Mouse (Mus musculus) neural tube, embryonic 12.5 days (tissue): Measurements from ENCODE around the gene Ptger1. TPM values are rescaled to one million over a fixed set of nuclear protein-coding genes. Genes with fewer than 3 reads are reported as not detected.

Experiments used
- ATAC-seq: fragments of 200-750 bp; cut with Nextera tagmentation; 2 replicates; pipeline ENCODE4 v1.8.0; 2017; ENCODE audit warnings: low read depth, mild to moderate bottlenecking, moderate TSS enrichment, moderate library complexity; ENCODE audit not compliant: low FRiP score
- H3K27ac ChIP-seq: fragments of 300-500 bp; sonication (generic); 2 replicates; pipeline ENCODE4 v1.5.1; 2016
- H3K27me3 ChIP-seq: fragments of 300-500 bp; sonication (generic); replicated peaks from 2 replicates; pipeline ENCODE4 v1.6.1; 2016; ENCODE audit warnings: mild to moderate bottlenecking
- H3K36me3 ChIP-seq: fragments of 300-500 bp; sonication (generic); 2 replicates; pipeline ENCODE4 v1.6.1; 2016; ENCODE audit warnings: mild to moderate bottlenecking
- H3K4me1 ChIP-seq: fragments of 300-500 bp; sonication (generic); 2 replicates; pipeline ENCODE4 v1.6.1; 2016
- H3K4me2 ChIP-seq: fragments of 300-500 bp; sonication (generic); replicated peaks from 2 replicates; pipeline ENCODE4 v1.6.1; 2016; ENCODE audit warnings: mild to moderate bottlenecking
- H3K4me3 ChIP-seq: fragments of 300-500 bp; sonication (generic); 2 replicates; pipeline ENCODE4 v1.5.1; 2016
- H3K9ac ChIP-seq: fragments of 300-500 bp; sonication (generic); 2 replicates; pipeline ENCODE4 v1.6.1; 2016; ENCODE audit warnings: mild to moderate bottlenecking
- H3K9me3 ChIP-seq: fragments of 300-500 bp; sonication (generic); 2 replicates; pipeline ENCODE4 v1.6.1; 2016; ENCODE audit warnings: mild to moderate bottlenecking
- WGBS: fragments of 180-500 bp; shearing (Covaris S2); methylation state at CpG from one replicate; pipeline ENCODE4 v1.1.7; 2016; 5-methylcytosine and 5-hydroxymethylcytosine counted together
- polyA plus RNA-seq: library from polyadenylated mRNA; unstranded; fragments of >200 nt; fragmentation: Nextera tagmentation; extraction: Ambion mirVana; gene quantifications from 2 replicates; pipeline ENCODE4 v1.2.1, GENCODE M21; 2016

The Ptger1 gene
- polyA plus RNA-seq, 1 experiment from 2014 or later = 0.66 TPM

DNA sequence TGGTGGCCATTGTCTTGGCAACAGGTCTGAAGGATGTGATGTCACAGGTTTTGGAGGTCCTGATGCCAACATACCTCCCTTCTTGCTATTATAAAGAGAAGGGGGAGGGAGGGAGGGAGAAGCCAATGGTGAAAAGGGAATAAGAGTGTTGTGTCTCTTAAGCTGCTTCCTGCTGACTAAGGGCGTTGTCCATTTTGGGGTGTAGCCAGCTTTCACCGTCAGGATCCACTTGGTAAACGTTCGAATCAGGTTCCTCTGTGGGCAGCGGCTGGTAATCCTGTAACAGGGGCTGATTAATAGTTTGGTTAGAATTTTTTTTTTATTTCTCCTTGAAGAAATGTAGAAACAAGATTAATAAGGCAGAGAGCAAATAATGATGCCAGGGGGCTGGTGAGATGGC lies 26.8 kb upstream of the Ptger1 start:
- peaks cover 6% of the 10 kb centered on the region; the same call in 1 of the 2 replicates for H3K9me3 ChIP-seq
- no peak overlapping the region for H3K4me3 ChIP-seq
- H3K4me2 ChIP-seq = no peak overlapping the region
- ATAC-seq = no peak
- H3K36me3 ChIP-seq = no peaks in the 10 kb centered on the region
- no peaks in the 10 kb centered on the region for H3K4me1 ChIP-seq
- H3K9ac ChIP-seq = no peak overlapping the region
- no peaks in the 10 kb centered on the region for H3K27me3 ChIP-seq
- H3K27ac ChIP-seq = no peak overlapping the region
- 86% methylated on average over 5 of the region's 5 CpGs for WGBS

DNA sequence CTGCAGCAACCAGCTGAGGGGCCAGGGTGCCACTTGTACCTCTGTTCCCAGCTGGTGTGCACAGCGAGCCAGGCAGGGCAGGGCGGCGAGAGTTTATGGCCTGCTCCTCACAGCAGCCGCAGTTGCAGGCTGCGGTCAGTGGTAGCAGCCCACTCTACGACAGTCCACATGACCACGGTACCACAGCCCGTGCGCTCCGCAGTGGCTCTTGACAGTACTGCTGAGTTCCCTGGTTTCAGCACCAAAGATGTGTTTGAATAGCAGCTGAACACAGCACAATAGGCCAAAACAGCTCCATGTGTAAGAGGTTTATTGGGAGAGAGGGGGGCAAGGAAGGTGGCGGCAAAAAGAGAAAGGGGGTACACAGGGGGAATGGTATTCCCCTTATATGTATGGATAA lies 19.0 kb upstream of the Ptger1 start:
- no peak for ATAC-seq
- Histone ChIP-seq H3K27me3 (no peaks in the 10 kb centered on the region), H3K4me2 (no peak overlapping the region), H3K36me3 (no peaks in the 10 kb centered on the region), H3K4me3 (no peak overlapping the region), H3K9me3 (no peaks in the 10 kb centered on the region; the same call in 1 of the 2 replicates), H3K9ac (no peak overlapping the region), H3K27ac (no peak overlapping the region), H3K4me1 (no peaks in the 10 kb centered on the region)
- WGBS = 93% methylated on average over 11 of the region's 11 CpGs

GRCm38 (mm10) chr8:83648031-83648430 lies 18.4 kb upstream of the Ptger1 start:
- no peak overlapping the region for H3K4me2 ChIP-seq
- H3K9me3 ChIP-seq = no peaks in the 10 kb centered on the region; the same call in 1 of the 2 replicates
- H3K9ac ChIP-seq = no peak overlapping the region
- no peak overlapping the region for H3K4me3 ChIP-seq
- no peak for ATAC-seq
- WGBS = 95% methylated on average over 4 of the region's 4 CpGs
- peaks cover 1% of the 10 kb centered on the region for H3K4me1 ChIP-seq
- H3K27ac ChIP-seq = no peak overlapping the region
- no peaks in the 10 kb centered on the region for H3K36me3 ChIP-seq
- H3K27me3 ChIP-seq = no peaks in the 10 kb centered on the region

DNA sequence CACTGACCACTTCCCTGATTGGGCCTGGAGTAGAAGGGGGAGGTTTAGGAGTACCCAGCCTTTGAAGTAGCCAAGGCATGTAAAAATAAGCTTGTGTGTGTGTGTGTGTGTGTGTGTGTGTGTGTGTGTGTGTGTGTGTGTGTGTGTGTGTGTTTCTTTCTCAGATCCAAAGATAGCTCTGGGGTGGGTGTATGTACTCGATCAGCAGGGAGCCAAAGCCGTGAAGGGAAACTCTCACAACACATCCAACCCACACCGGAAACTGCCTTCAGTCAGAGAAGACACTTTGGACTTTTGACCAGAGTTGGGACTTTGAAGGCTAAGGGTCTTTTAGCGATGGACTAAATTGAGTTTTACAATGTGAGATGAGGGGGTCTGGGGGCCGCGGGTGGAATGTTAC lies 16.8 kb upstream of the Ptger1 start:
- Histone ChIP-seq H3K9ac (no peak overlapping the region), H3K4me1 (peaks cover 12% of the 10 kb centered on the region), H3K27ac (no peak overlapping the region), H3K27me3 (no peaks in the 10 kb centered on the region), H3K9me3 (no peaks in the 10 kb centered on the region; the same call in 1 of the 2 replicates), H3K36me3 (no peaks in the 10 kb centered on the region), H3K4me2 (no peak overlapping the region), H3K4me3 (no peak overlapping the region)
- ATAC-seq = no peak
- 93% methylated on average over 6 of the region's 6 CpGs for WGBS

DNA sequence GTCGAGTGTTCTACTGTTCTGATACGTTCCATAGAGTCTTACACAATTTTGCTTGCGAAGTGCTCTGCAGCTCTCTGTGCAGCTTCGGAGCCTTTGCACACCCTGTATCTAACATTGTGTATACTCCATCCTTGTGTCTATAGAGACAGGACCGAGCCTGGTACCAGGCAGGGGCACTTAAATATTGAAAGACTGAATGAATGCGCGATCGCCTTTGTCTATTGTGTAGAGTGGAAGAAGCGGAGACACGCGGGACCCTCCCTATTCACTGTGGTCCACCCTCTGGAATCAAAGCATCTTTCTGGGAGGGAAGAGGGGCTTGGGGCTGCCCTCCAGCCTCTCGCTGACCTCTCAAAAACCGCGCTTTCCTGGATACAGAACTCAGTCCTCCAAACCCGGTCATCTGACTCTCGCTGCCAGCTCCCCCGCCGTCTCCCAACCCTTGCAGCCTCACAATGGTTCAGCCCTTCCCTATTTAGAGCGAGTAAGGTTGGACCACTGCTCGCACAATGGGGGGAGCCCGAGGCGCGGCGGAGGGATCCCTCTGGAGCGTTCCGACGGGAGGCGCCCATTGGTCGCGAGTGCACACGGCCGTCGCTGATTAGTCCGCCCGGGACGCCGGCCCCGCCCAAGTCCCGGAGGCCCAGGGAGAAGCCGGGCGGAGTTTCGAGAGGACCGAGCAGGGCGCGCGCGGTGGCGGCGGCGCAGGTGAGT lies 14.3 kb upstream of the Ptger1 start, which contains the start of gene Gipc1:
TSS of gene Gipc1 (plus strand) at position 648 of the 714 bp plus-strand sequence.
- 5% methylated on average over 50 of the region's 50 CpGs for WGBS
- Histone ChIP-seq H3K9me3 (no peaks in the 10 kb centered on the region; the same call in 1 of the 2 replicates), H3K27ac (peak within 1 kb of the TSS; percentile 50), H3K9ac (peak within 1 kb of the TSS; percentile 75), H3K4me3 (peak within 1 kb of the TSS; percentile 87), H3K4me2 (peak within 1 kb of the TSS; percentile 94), H3K4me1 (peaks cover 14% of the 10 kb centered on the region), H3K36me3 (0 out of 2 replicates have a peak, but pooled peaks cover 3% of the 10 kb centered on the region), H3K27me3 (no peaks in the 10 kb centered on the region)
- ATAC-seq = peak; percentile 96

GRCm38 (mm10) chr8:83652744-83653661 lies 13.5 kb upstream of the Ptger1 start:
- H3K27ac ChIP-seq = peak overlapping the region; percentile 50; the same call in 1 of the 2 replicates
- H3K9ac ChIP-seq = peak overlapping the region; percentile 75
- H3K36me3 ChIP-seq = peaks cover 3% of the 10 kb centered on the region; the same call in 1 of the 2 replicates
- H3K27me3 ChIP-seq = no peaks in the 10 kb centered on the region
- peak overlapping the region; percentile 94 for H3K4me2 ChIP-seq
- peak overlapping the region; percentile 87 for H3K4me3 ChIP-seq
- WGBS = 4% methylated on average over 46 of the region's 46 CpGs
- peak; percentile 70 for ATAC-seq
- no peaks in the 10 kb centered on the region; the same call in 1 of the 2 replicates for H3K9me3 ChIP-seq
- peaks cover 14% of the 10 kb centered on the region for H3K4me1 ChIP-seq

DNA sequence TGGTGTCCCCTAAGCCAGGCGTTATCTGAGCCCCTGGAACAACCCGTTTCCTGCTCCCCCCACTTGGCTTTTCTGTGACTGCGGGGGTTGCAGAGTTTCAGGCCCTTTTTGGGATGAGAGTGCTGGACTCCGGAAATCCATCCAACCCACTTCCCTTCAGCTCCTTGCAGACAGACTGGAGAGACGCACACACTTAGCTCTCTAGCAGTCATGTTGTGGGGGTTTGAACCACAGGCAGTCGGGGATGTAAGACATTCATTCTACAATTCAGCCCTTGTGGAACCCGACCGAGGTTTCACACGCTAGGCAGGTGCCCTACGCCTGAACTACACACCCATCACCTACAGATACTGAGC lies 12.8 kb upstream of the Ptger1 start:
- Histone ChIP-seq H3K9ac (peak overlapping the region; percentile 75), H3K27me3 (no peaks in the 10 kb centered on the region), H3K4me3 (peak overlapping the region; percentile 87), H3K9me3 (no peaks in the 10 kb centered on the region; the same call in 1 of the 2 replicates), H3K27ac (no peak overlapping the region), H3K36me3 (peaks cover 3% of the 10 kb centered on the region; the same call in 1 of the 2 replicates), H3K4me2 (peak overlapping the region; percentile 94), H3K4me1 (peaks cover 14% of the 10 kb centered on the region)
- no peak for ATAC-seq
- 55% methylated on average over 10 of the region's 10 CpGs for WGBS

DNA sequence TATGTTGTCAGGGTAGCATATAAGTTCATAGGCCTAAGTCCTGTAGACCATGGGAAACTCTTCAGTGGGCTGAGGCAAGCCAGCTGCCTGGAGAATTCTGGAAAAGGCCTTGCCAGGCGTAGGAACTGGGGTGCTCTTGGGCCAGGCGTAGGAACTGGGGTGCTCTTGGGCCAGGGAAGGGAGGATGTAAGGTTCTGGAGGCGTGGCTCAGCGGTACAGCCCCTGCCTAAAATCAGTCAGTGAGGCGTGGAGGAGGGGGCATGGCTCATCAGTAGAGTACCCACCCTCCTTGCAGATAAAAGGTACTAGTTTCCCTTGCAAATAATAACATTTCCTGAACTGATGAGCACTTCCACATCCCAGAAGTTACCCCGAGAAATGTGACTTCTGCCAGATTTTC lies 11.8 kb upstream of the Ptger1 start:
- 91% methylated on average over 6 of the region's 6 CpGs for WGBS
- no peak for ATAC-seq
- Histone ChIP-seq H3K27ac (no peak overlapping the region), H3K4me1 (peaks cover 14% of the 10 kb centered on the region), H3K9ac (no peak overlapping the region), H3K4me3 (no peak overlapping the region), H3K36me3 (peaks cover 3% of the 10 kb centered on the region; the same call in 1 of the 2 replicates), H3K9me3 (no peaks in the 10 kb centered on the region), H3K27me3 (no peaks in the 10 kb centered on the region), H3K4me2 (no peak overlapping the region)

DNA sequence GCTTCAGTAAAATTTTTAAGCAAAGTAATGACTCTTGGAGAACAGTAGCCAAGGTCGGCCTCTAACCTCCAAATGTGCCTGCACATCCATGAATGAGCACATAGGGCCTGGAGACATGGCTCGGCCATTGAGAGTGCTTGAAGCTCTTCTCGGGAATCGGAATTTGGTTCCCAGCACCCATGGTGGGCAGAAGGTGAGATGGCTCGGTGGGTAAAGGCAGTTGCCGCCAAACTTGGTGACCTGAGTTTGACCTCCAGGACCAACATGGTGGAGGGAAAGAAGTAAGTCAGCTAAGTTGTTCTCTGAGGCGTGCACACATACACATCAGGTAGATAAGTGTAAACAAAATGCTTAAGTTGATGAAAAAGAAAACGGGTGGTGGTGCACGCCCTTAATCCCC lies 10.4 kb upstream of the Ptger1 start:
- no peak overlapping the region for H3K4me2 ChIP-seq
- ATAC-seq = no peak
- H3K36me3 ChIP-seq = peaks cover 3% of the 10 kb centered on the region; the same call in 1 of the 2 replicates
- no peak overlapping the region for H3K27ac ChIP-seq
- H3K9ac ChIP-seq = no peak overlapping the region
- H3K27me3 ChIP-seq = no peaks in the 10 kb centered on the region
- H3K4me1 ChIP-seq = peaks cover 27% of the 10 kb centered on the region
- H3K4me3 ChIP-seq = no peak overlapping the region
- H3K9me3 ChIP-seq = no peaks in the 10 kb centered on the region
- 91% methylated on average over 9 of the region's 9 CpGs for WGBS

DNA sequence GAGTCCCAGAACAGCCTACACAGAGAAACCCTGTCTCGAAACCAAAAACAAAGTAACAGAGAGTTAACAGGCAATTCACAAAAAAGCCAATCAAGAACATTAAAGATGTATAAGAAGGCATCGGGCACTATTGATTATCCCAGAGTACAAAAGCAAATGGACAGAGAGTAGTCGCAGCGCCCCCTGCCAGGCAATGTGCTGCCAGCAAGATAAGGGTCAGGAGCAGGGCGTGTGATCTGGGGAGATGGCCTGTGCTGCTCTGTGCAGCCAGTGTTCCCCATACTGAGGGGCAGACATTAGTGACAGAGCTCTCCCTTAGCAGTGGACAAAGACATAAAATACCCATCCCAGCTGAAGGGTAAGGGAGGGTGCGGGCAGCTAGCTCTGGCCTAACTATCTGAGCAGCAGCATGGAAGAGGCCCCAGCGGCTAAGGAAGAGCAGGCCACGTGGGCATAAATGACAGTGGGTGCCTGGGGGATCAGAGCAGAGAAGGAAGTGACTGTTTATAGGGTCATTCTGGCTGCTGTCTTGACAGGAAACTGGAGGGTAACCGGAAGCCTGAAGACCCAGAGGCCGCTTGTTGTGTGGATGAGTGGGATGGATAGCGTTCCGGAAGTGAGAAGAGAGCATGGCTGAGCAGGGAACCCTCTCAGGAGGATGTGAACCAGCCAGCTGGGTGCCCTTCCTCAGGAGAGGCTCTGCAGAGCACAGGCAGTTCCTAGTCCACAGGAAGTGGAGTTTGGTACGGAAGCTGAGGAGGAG lies 9.8 kb upstream of the Ptger1 start:
- peaks cover 33% of the 10 kb centered on the region for H3K4me1 ChIP-seq
- no peak overlapping the region for H3K9ac ChIP-seq
- no peak overlapping the region for H3K4me2 ChIP-seq
- no peak overlapping the region for H3K4me3 ChIP-seq
- no peak overlapping the region for H3K27ac ChIP-seq
- H3K36me3 ChIP-seq = peaks cover 3% of the 10 kb centered on the region; the same call in 1 of the 2 replicates
- H3K9me3 ChIP-seq = no peaks in the 10 kb centered on the region
- 85% methylated on average over 13 of the region's 13 CpGs for WGBS
- H3K27me3 ChIP-seq = no peaks in the 10 kb centered on the region
- no peak for ATAC-seq

- H3K4me2 ChIP-seq = peak overlapping the region; percentile 45
- WGBS = 7% methylated on average over 8 of the region's 8 CpGs
- ATAC-seq = peak; percentile 23
- no peaks in the 10 kb centered on the region for H3K9me3 ChIP-seq
- no peaks in the 10 kb centered on the region for H3K27me3 ChIP-seq
- no peak overlapping the region for H3K4me3 ChIP-seq
- H3K9ac ChIP-seq = no peak overlapping the region
- H3K36me3 ChIP-seq = peaks cover 19% of the 10 kb centered on the region
- H3K4me1 ChIP-seq = peaks cover 30% of the 10 kb centered on the region
- no peak overlapping the region for H3K27ac ChIP-seq
These were observed 5.9 kb upstream of the Ptger1 start for GRCm38 (mm10) chr8:83660545-83660944.
